Mouse (Mus musculus): ENCODE data around the gene Dclk1. TPM values are rescaled to one million over a fixed set of nuclear protein-coding genes. Genes with fewer than 3 reads are reported as not detected.
A peak's percentile ranks its signal among the peaks of the same experiment; 100 is the strongest.

Gene Dclk1
- total RNA-seq, 2 experiments from 2014 or later, result 11.9 to 13.0 TPM

DNA sequence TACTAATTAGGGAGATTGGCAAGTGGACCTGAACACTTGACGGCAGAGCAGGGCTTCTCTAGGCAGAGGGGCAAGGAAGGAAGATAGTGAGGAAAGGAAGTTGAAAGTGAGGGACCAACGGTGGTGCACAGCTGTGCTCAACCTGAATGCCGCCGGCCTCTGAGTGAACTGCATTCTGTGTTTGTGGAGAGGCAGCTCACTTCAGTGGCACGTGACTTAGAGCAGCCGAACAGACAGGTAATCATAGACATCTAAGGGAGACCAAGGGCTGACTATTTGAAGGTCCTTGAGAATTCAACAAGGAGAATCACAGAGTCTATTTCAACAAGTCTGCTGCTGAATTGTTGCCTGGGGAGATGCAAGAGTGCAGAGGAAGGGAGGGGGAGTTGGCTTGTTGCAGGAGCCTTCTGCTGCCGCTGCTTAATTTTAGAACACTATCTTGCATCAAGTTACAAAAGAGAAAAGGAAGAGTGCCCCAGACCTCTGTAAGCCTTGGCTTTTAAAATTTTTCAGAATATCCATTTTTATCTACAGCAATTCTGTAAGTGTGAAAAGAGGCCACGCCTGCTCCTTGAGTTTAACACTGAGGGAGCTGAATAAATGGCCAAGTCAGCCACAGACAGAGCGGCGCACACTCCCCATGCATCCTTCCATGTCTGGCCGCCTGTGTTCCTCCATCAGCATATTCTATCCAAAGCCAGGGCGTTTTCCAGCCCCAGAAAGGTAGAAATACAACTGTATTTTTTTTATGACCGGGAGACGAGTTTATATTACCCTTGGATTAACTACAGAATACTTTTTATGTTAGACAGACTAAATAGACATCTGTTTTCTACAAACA lies 289.3 kb downstream of the Dclk1 start:
- no peak for DNase-seq
- intact Hi-C loops (cut with DNase I), result no loop called here

DNA sequence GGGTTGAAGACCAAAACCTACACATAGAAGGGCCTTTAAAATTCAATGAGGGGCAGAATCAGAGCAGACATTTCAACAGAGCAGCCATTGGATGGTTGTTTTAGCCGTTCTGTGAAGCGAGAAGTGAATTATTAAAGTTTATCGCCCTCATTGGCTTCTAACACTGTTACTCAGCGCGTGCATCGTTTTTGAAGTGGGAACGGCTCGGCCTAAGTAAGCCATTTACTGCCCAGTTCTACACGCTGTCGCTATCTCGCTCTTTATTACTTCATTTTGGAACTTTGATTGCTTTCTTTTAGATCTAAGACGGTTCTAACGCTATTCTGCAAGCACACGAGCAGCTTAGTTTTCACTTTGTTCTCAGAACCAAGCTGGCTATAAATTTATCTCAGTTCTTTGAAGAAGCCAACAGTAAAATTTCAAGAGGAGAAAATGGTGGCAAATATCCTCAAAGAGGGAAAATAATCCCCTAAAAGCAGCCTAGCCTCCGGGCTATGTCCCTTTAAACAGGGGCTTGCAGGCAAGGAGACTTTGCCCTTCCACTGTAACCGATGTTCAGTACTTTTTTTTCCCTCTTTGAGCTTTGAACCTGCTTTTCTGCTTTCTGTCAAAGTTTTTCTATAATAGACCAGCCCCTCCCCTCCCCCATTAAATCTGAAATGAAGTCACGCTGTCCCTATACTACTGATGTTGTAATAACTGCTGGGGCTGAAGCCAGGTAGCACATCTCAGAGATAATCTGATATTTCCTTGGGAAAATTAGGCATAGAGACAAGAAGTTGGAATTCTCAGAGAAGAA lies 290.2 kb downstream of the Dclk1 start:
- no peak for DNase-seq
- intact Hi-C loops (cut with DNase I), result no loop called here

DNA sequence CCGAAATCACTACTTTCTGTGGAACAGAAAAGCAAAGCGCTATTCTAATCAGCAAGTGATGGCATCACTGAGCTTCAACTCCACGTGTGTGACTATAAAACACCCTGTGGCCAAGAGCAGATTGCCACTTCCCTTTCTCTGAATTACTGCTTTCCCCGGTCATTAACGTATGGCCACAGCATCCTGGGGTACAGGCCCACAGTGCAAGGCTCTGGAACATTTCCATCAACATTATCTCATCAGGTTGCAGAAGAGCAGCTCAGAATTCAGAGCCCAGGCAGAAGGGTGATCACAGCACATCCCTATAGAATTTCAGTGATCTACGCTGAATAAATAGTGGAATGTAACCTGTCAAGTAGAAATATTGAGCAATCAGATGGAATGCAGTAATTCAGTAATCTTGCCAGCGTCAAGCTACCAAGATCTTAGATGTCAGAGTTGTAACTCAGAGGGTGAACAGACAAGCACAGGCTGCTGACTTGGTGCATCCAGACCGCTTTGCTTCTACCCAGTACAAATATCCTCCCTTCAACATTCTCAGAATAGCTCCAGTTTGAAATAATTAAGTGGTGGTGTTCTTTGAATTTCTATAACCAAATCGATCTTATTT lies 293.5 kb downstream of the Dclk1 start:
- intact Hi-C loops (cut with DNase I), result no loop called here
- DNase-seq, result no peak

DNA sequence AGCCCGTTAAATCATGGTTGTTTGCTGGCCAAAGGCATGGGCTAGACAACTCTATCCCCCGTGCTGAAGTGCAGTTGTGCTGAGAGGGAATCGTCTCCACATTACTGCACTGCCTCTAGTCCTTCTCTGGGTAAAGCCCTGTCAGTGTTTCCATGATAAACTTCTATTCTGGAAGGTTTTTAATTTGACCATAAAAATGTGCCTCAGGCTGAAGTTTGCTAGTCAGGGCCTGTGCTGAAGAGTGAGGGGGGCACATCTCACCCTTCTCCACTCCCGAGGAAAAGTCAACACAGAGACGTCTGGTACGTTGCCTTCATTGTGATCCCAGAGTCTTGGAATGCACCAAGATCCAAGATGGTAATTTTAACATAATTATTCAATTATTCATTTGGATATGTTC lies 294.7 kb downstream of the Dclk1 start:
- intact Hi-C loops (cut with DNase I), result no loop called here
- DNase-seq, result no peak

DNA sequence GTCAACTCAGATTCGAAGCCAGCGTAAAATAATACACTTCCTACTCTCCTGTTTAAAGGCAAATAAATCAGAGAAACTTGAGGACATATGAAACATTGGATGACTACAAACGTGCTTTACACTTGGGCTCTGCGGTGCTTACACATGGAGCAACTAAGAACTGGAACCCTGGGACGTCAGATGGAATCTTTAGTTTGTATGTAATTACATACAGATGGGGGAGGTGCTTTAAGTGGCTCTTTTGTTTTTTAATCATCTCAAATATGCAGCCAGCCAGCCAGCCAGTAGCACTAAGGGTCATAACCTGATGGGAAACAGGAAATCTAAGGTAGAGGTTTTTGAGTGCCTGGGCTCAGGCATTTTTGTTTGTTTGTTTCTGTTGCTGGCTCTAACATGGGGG lies 295.6 kb downstream of the Dclk1 start:
- no peak for DNase-seq
- intact Hi-C loops (cut with DNase I), result no loop called here

GRCm38 (mm10) chr3:55539400-55539799 lies 297.2 kb downstream of the Dclk1 start:
- DNase-seq, result no peak
- intact Hi-C loops (cut with DNase I), result no loop called here

DNA sequence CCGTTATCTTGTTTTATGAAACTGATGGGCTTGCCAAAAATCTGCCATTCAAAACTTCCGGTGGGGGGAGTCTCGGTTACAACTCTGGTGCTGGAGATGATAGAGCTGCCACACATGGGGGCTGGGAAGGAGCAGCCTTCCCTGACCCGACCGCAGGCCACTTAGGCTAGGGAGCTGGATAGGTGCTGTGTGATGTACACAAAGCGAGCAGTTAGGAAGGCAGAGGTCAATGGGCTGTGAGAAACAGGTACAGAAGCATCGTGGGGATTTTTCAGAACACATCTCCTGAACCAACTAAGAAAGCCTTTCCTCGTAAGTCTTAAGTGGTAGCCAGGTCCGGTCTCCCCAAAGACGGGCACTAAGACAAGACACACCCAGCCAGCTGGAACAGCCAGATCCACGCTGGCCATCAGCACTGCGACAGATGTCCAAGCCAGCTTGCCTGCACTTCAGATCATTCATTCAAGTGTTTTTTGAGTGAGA lies 297.7 kb downstream of the Dclk1 start:
- intact Hi-C loops (cut with DNase I), result no loop called here
- peak; percentile 35 to 41 for DNase-seq

GRCm38 (mm10) chr3:55540406-55541140 lies 298.4 kb downstream of the Dclk1 start:
- no peak for DNase-seq

GRCm38 (mm10) chr3:55541799-55542198 lies 299.6 kb downstream of the Dclk1 start:
- DNase-seq, result no peak
- intact Hi-C loops (cut with DNase I), result no loop called here

More at GRCm38 (mm10) chr3:55540406-55541140, 298.4 kb downstream of the Dclk1 start:
- intact Hi-C loops (cut with DNase I), result no loop called here

GRCm38 (mm10) chr3:55542310-55542709 lies 300.1 kb downstream of the Dclk1 start:
- DNase-seq, result peak; percentile 53 to 58
- intact Hi-C loops (cut with DNase I), result no loop called here

GRCm38 (mm10) chr3:55542947-55543346 lies 300.8 kb downstream of the Dclk1 start:
- intact Hi-C loops (cut with DNase I), result no loop called here
- peak in 1 of 2 experiments; percentile 8 for DNase-seq

- intact Hi-C loops (cut with DNase I), result no loop called here
- no peak for DNase-seq
Observed at GRCm38 (mm10) chr3:55543929-55544684, 301.9 kb downstream of the Dclk1 start.

- intact Hi-C loops (cut with DNase I), result no loop called here
- no peak for DNase-seq
Observed at GRCm38 (mm10) chr3:55545296-55545695, 303.1 kb downstream of the Dclk1 start.

GRCm38 (mm10) chr3:55545916-55546315 lies 303.8 kb downstream of the Dclk1 start:
- DNase-seq, result no peak
- intact Hi-C loops (cut with DNase I), result no loop called here

DNA sequence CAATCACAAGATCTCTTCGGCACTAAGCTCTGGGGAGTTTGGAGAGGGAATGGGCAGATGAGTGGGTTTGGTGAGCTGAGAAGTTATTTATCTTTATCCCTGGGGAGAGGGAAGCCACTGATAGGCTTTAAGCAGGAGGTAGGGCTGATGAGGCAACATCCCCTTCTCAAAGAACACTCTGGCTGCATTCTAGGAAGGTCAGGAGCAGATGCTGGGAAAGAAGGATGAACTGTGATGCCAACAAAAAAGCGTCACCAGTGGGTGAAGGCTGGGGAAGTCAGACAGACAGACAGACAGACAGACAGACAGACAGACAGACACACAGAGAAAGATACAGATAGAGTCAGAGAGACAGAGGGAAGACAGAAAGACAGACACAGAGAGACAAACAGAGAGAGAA lies 304.9 kb downstream of the Dclk1 start:
- no peak for DNase-seq
- intact Hi-C loops (cut with DNase I), result no loop called here

GRCm38 (mm10) chr3:55549376-55549775 lies 307.2 kb downstream of the Dclk1 start:
- DNase-seq, result no peak
- intact Hi-C loops (cut with DNase I), result no loop called here

DNA sequence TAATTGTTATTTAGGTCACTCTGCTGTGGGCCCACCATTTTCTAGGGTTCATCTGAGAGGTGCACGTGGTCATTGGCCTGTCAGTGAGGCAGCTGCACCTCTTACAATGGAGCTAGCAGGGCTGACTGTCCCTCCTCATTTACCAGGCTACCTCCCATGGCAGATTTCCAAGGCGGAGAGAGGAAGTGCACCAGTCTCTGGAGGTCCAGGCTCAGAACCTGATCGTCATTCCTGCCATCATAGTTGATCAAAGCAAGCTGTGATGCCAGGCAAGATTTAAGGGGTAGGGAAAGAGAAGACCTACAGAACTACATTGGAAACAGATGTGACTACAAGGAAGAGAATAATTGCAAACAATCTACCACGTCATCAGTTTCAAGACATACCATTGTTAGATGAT lies 308.8 kb downstream of the Dclk1 start:
- intact Hi-C loops (cut with DNase I), result no loop called here
- no peak for DNase-seq

- no peak for DNase-seq
- intact Hi-C loops (cut with DNase I), result no loop called here
Observed at GRCm38 (mm10) chr3:55551912-55552311, 309.7 kb downstream of the Dclk1 start.

- DNase-seq, result no peak
- intact Hi-C loops (cut with DNase I), result no loop called here
Observed at GRCm38 (mm10) chr3:55553031-55553430, 310.9 kb downstream of the Dclk1 start.

GRCm38 (mm10) chr3:55555848-55556247 lies 313.7 kb downstream of the Dclk1 start:
- intact Hi-C loops (cut with DNase I), result no loop called here
- DNase-seq, result no peak
